Mouse (Mus musculus): ENCODE data around the gene Gm49322. TPM values are rescaled to one million over a fixed set of nuclear protein-coding genes. Genes with fewer than 3 reads are reported as not detected.
"Not testable (repeated sequence)": the region's sequence is repeated elsewhere in the genome, so short reads cannot be mapped to it uniquely, and the experiment has no call there.

Gm49322 gene
- total RNA-seq, 4 experiments from 2014 or later = 3.0 to 5.4 (median 3.7) TPM

DNA sequence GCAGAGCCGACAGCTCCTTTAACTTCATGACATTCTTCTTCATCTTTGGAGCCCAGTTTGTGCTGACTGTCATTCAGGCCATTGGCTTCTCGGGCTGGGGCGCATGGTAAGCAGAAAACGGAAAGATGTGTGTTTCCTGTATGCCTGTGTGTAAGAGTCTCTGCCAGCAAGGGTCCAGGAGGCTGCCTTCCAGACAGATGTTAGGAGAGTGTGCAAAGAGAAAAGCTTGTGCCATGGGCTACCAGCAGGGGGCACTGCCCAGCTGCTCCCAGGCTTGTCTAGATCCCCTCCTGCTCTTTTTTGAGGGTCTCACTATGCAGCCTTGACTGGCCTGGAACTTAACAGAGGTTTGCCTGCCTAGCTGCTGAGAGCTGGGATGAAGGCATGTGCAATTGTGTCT lies 5.2 kb downstream of the Gm49322 start:
- no peak for DNase-seq (ENCODE audit: low spot score in 2 of 2)

GRCm38 (mm10) chr10:80611905-80612304 lies 6.1 kb downstream of the Gm49322 start:
- DNase-seq (ENCODE audit: low spot score in 2 of 2) = no peak

DNA sequence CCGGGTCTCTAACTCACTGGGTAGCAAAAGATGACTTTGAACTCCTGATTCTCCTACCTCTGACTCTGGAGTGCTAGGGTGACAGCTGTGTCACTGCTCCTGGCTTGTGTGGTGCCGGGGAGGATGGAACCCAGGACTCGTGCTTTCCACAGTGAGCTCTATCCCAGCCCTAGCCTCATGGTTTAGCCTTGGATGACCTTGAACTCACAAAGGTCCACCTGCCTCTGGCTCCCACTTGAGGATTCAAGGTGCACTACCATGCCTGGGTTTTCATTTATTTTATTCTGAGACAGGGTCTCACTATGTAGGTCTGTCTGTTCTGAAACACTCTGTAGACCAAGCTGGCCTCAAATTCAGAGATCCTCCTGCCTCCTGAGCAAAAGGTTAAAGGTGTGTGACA lies 8.0 kb downstream of the Gm49322 start:
- no peak for DNase-seq (ENCODE audit: low spot score in 2 of 2)

DNA sequence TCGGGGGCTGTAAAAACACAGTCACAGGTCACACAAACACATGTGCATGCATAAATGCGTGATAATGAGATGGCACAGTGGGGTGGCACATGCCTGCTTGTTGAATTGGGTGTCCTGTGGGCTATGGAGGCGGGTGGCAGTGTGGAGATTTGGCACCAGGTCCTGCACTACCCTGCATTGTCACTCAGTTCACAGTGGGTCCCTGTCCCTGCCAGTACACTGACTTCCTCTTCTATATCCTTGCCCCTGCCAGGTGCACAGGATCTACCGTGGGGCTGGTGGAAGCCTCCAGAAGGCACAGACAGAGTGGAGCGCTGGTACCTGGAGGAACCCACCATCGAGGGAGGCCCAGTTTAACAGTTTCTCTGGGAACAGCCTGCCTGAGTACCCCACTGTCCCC lies 8.5 kb downstream of the Gm49322 start:
- no peak for DNase-seq (ENCODE audit: low spot score in 2 of 2)

- no peak for DNase-seq (ENCODE audit: low spot score in 2 of 2)
These were observed 12.4 kb downstream of the Gm49322 start for GRCm38 (mm10) chr10:80618181-80618580.

GRCm38 (mm10) chr10:80619465-80620244 lies 13.8 kb downstream of the Gm49322 start:
- DNase-seq (ENCODE audit: low spot score in 2 of 2) = no peak

GRCm38 (mm10) chr10:80620365-80620764 lies 14.5 kb downstream of the Gm49322 start:
- no peak for DNase-seq (ENCODE audit: low spot score in 2 of 2)

GRCm38 (mm10) chr10:80620796-80621689 lies 15.2 kb downstream of the Gm49322 start:
- no peak for DNase-seq (ENCODE audit: low spot score in 2 of 2)

DNA sequence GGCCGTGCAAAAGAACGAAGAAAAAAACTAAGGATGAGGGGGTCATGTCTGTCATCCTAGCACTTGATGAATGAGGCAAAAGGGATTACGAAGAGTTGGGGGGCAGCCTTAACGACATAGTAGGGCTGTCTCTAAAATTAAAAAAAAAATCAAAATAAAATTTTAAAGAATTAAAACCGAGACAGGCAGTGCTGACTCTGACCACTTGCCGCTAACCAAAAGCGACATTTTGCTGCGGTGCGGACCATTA lies 15.8 kb downstream of the Gm49322 start:
- no peak for DNase-seq (ENCODE audit: low spot score in 2 of 2)

DNA sequence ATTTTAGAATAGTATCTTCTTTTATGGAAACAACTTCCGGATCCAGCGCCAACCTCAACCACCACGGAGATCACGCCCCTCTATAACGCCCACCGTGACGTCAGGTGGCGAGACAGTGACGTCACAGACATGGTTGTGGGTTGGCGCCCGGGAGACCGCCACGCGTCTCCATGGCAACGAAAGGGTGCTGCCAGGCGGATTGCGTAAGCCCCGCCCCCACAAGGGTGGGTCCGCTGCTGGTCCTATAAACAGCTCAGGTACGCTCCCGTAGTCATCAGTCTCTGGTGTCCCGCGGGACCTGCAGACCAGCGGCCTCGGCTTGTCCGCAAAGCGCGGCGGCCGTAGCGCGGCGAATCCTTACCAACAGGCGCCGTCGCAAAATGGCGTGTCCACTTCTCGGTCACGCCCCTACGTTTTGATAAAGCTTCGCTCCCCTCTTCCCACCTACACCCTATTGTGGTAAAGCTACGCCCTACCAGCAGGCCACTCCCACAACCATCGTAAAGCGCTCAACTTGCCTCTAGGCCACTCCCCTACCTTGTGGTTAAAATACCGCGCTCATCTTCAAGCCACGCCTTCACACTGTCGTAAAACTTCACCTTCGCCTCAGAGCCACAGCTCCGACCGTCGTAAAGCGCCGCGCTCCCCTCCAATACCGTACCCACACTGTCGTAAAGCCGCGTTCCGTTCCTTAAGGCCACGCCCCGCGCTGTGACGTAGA lies 16.3 kb downstream of the Gm49322 start:
- peak; percentile 99 to 100 for DNase-seq (ENCODE audit: low spot score in 2 of 2)

- DNase-seq (ENCODE audit: low spot score in 2 of 2) = peak in 1 of 2 experiments; percentile 38
These were observed 17.0 kb downstream of the Gm49322 start, which contains the start of gene Csnk1g2 for GRCm38 (mm10) chr10:80622661-80623456. Csnk1g2 (plus strand) TSS chr10:80622838.

- DNase-seq (ENCODE audit: low spot score in 2 of 2) = peak in 1 of 2 experiments; percentile 28
These were observed 17.8 kb downstream of the Gm49322 start for GRCm38 (mm10) chr10:80623457-80624191.

DNA sequence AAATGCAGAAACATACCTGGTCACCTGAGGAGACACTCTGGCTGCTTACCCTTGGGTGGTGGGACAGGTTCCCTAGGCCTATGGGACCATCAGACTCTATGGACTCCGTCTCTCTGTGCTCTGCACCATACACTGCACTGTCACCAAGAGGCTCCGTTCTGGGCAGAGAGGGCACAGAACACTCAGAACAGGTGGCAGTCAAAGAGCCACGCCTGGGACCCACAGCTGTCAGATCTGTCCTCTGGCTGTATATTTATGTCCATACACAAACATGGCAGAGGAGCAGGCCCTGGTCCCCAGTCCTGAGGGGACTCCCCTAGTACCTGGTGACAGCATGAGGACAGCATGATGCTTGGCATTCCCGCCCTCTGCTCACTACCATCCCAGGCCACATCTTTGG lies 19.9 kb downstream of the Gm49322 start:
- DNase-seq (ENCODE audit: low spot score in 2 of 2) = no peak

DNA sequence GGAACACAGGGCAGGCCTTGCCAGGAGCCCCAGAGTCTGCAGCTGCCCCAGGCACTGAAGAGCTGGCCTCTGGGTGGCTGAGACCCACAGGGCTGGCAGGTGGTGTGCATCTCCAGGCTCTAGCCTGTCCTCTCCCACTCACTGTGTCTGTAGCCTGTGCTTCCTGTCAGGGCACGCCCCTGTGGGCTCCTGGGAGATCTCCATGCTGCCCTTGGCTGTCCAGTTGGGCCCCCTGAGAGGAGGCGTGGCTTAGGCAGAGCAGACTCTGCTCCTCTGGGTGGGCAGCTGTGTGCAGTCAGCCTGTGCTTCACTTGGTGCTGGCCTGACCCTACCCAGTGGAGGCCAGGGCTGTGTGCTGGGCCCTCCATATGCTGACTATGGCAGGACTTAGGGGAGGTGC lies 21.9 kb downstream of the Gm49322 start:
- DNase-seq (ENCODE audit: low spot score in 2 of 2) = no peak

DNA sequence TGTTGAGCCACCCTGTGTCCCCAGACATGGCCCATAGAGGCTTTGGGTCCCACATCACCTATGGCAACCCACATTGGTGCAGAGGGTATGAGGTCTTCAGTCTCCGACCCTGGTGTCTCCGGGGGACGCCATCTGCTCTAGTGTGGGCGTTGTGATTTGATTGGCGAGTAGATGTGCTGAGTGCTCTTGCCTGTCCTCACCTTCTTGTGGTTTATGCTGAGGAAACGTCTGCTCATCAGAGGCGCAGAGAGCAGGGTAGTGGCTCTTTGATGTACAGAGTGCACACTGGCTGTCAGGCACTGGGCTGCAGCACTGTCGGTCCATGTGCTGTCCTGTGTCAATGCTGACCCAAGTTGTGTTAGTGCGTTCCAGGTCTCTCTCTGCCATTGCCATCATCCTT lies 23.1 kb downstream of the Gm49322 start:
- DNase-seq (ENCODE audit: low spot score in 2 of 2) = no peak

DNA sequence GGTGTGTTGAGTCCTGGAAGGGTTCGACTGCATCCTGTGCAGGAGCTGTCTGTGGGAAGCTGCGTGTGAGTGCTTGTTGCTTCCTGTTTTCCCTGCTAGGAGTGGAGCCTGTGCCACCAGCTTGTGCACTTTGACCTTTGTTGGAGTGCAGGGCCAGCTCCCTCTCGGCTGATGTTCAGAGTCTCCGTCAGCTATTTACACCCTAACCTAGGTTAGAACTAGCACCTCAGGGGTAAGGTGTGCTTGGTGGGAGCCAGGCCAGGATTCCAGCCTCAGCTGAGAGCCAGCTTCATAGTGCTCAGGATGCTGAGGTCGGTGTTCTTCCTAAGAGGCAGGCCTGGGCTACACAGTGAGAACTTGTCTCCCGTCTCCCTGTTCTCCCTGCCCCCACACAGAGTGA lies 29.5 kb downstream of the Gm49322 start:
- no peak for DNase-seq (ENCODE audit: low spot score in 2 of 2)

DNA sequence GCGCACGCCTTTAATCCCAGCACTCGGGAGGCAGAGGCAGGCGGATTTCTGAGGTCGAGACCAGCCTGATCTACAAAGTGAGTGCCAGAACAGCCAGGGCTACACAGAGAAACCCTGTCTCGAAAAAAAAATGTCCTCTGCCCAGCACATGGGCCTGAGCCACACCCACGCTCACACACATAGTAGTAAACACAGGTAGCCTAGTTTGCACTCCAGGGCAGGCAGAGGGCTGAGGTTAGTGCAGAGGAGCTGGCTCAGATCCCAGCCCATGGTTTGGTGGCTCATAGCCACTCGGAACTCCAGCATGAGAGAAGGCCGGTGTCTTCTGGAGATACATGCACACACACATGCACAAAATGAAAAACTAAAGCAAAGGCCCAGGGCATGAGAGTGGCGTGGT lies 41.1 kb downstream of the Gm49322 start:
- no peak for DNase-seq (ENCODE audit: low spot score in 2 of 2)

GRCm38 (mm10) chr10:80649910-80650309 lies 44.1 kb downstream of the Gm49322 start:
- not testable (repeated sequence) for DNase-seq (ENCODE audit: low spot score in 2 of 2)

DNA sequence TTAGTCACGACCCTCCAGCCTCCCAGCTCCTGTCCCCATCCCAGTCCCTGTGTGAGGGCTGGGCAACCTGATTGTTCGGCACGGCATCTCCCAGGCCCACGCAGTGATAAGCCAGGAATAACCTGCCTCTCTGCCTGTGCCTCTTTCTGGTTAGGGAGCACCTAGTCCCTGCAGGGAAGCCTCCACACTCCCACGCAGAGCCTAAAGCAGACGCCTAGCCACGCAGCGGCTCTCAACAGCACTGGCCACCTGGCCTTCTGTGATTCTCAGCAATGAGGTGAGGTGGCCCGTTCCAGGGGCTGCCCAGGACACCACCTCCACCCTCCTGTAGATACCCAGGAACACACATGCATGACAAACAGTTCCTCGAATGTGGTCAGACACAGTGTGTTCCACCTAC lies 44.6 kb downstream of the Gm49322 start:
- DNase-seq (ENCODE audit: low spot score in 2 of 2) = no peak

GRCm38 (mm10) chr10:80653156-80653720 lies 47.4 kb downstream of the Gm49322 start:
- DNase-seq (ENCODE audit: low spot score in 2 of 2) = no peak

Data from layer of hippocampus, adult 8-10 months (tissue).